Mouse (Mus musculus): ENCODE results near the gene Endov. TPM values are rescaled to one million over a fixed set of nuclear protein-coding genes. Genes with fewer than 3 reads are reported as not detected.

The Endov gene
- total and polyA plus RNA-seq, 2 experiments from 2014 or later = 16.9 to 42.8 TPM

DNA sequence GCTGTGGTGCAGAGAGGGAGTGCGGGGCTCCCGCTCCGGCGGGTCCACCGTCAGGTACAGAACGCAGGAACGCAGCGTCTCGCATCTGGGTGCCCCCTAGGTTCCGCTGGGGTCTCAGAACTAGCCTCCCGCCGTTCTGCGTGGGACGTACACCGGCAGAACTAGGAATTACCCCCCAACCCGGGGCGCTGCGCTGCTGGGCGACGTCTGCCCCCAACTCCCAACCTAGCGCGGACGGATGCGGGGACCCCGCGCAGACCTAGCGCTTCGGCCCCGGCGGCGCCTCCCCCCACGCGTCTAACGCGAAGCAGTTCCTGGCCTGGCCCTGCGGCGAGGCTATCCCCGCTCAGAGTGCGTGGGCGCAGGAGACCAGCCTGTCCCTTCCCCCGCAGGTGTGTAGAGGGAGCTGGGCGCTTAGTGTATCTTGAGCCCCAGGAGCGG lies 58.2 kb downstream of the Endov start:
- peak; percentile 13; the same call in 1 of the 2 replicates for ATAC-seq
- H3K27me3 ChIP-seq (ENCODE audit: insufficient read depth, low read length) = peaks cover 9% of the 10 kb centered on the region; the same call in 1 of the 2 replicates
- peaks cover 21% of the 10 kb centered on the region for H3K4me1 ChIP-seq (ENCODE audit: insufficient read depth)

DNA sequence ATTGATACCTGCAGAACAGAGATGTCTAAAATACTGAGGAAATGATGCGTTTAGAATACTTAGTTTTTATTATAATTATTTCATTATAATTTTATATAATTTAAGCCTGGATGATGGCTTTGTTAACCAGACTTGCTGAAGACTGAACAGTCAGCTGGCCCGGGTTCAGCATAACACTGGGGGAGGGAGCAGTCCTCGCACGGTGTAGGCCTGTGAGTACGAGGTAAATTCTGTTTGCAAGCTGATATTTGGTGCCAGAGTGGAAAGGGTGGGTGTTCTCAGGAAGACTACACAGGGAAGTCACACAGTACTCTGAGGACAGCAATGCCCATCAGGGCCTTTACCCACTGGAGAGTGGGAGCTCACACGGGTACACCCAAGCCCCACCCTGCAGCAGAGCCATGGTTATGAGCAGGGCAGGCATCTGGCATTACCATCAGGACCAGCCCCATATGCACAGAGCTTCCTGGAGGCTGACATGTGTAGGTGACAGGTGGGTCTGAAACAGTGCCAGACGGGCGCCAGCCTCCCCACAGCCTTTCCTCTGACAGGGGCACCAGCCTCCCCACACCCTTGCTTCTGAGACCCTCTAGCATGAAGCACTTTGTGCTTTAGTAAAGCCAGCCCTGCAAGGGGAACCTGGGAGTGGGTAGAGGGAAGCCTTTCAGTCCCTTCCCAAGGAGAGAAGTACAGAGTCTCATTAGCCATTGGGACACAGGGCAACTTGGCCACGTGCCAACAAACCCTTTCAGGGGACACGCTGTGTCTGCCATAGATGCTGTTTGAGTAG lies 59.6 kb downstream of the Endov start:
- no peak for ATAC-seq
- Histone ChIP-seq H3K9me3 (ENCODE audit: low read length) (no peaks in the 10 kb centered on the region), H3K9ac (no peak overlapping the region), H3K27me3 (ENCODE audit: insufficient read depth, low read length) (peaks cover 9% of the 10 kb centered on the region; the same call in 1 of the 2 replicates), H3K27ac (ENCODE audit: low read depth, low read length) (no peak overlapping the region), H3K4me3 (ENCODE audit: low read depth, low read length) (no peak overlapping the region), H3K4me1 (ENCODE audit: insufficient read depth) (peaks cover 20% of the 10 kb centered on the region), H3K4me2 (ENCODE audit: low read depth) (no peak overlapping the region), H3K36me3 (ENCODE audit: insufficient read depth) (no peaks in the 10 kb centered on the region)
- no peak for DNase-seq
- TF ChIP-seq CTCF (IDR thresholded peaks at IDR 0.05; ENCODE audit: low read depth) = no peak
- WGBS = 37% methylated on average over 10 of the region's 10 CpGs

More for the DNA sequence above, 58.2 kb downstream of the Endov start:
- Histone ChIP-seq H3K4me3 (ENCODE audit: low read depth, low read length) (peak overlapping the region; percentile 65), H3K4me2 (ENCODE audit: low read depth) (peak overlapping the region; percentile 99), H3K9ac (peak overlapping the region; percentile 69), H3K27ac (ENCODE audit: low read depth, low read length) (no peak overlapping the region), H3K9me3 (ENCODE audit: low read length) (no peaks in the 10 kb centered on the region), H3K36me3 (ENCODE audit: insufficient read depth) (no peaks in the 10 kb centered on the region)
- no peak for DNase-seq
- under 1% methylated on average over 43 of the region's 43 CpGs for whole genome bisulfite sequencing
- no peak for TF ChIP-seq CTCF (IDR thresholded peaks at IDR 0.05; ENCODE audit: low read depth)

DNA sequence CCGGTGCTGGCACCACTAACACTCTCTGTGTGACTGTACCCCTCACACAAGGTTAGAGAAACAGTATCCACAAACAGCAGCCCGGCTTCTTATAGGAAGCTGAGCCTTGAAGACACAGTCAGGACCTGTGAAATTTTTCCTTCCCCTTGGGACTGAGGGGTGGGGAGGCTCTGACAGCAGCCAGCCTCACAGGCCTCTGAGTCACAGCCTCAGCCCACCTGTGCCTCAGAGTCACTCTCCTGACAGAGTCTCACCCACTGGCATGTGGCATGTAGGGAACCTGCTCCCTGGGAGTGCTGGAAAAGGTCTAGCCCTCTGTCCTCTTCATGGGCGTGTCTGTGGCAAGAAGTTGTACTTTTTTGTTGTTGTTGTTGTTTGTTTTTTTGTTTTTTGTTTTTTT lies 60.3 kb downstream of the Endov start:
- no peak overlapping the region for H3K27ac ChIP-seq (ENCODE audit: low read depth, low read length)
- H3K27me3 ChIP-seq (ENCODE audit: insufficient read depth, low read length) = peaks cover 9% of the 10 kb centered on the region; the same call in 1 of the 2 replicates
- H3K4me3 ChIP-seq (ENCODE audit: low read depth, low read length) = no peak overlapping the region
- peaks cover 13% of the 10 kb centered on the region for H3K4me1 ChIP-seq (ENCODE audit: insufficient read depth)
- DNase-seq (no peak), ATAC-seq (no peak)
- H3K4me2 ChIP-seq (ENCODE audit: low read depth) = no peak overlapping the region
- no peak overlapping the region for H3K9ac ChIP-seq
- no peaks in the 10 kb centered on the region for H3K9me3 ChIP-seq (ENCODE audit: low read length)
- no peak for TF ChIP-seq CTCF (IDR thresholded peaks at IDR 0.05; ENCODE audit: low read depth)
- WGBS = 38% methylated on average over 3 of the region's 3 CpGs
- no peaks in the 10 kb centered on the region for H3K36me3 ChIP-seq (ENCODE audit: insufficient read depth)

DNA sequence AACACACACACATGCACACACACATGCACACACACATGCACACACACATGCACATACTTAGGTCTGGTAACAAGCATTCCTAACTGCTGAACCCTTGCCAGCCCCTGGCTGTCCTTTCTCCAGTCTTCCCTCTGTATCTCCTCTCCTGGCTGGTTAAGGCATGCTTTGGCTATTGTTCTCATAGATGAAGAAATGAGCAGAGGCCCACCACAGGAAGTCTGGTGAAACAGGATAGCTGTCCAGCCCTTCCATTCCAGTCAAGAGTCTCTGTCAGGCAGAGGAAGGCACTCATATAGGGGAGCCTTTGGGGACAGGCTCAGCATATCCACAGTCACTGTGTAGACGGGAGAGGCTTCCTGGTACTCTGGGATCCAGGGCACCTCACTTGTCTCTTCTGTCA lies 61.2 kb downstream of the Endov start:
- ATAC-seq = no peak
- H3K9ac ChIP-seq = no peak overlapping the region
- H3K27me3 ChIP-seq (ENCODE audit: insufficient read depth, low read length) = peaks cover 9% of the 10 kb centered on the region; the same call in 1 of the 2 replicates
- no peak overlapping the region for H3K4me3 ChIP-seq (ENCODE audit: low read depth, low read length)
- no peak for DNase-seq
- no peak overlapping the region for H3K27ac ChIP-seq (ENCODE audit: low read depth, low read length)
- TF ChIP-seq CTCF (IDR thresholded peaks at IDR 0.05; ENCODE audit: low read depth) = no peak
- H3K4me2 ChIP-seq (ENCODE audit: low read depth) = no peak overlapping the region
- no peaks in the 10 kb centered on the region for H3K9me3 ChIP-seq (ENCODE audit: low read length)
- WGBS = 58% methylated on average over 1 of the region's 1 CpGs
- H3K36me3 ChIP-seq (ENCODE audit: insufficient read depth) = no peaks in the 10 kb centered on the region
- H3K4me1 ChIP-seq (ENCODE audit: insufficient read depth) = peaks cover 12% of the 10 kb centered on the region

DNA sequence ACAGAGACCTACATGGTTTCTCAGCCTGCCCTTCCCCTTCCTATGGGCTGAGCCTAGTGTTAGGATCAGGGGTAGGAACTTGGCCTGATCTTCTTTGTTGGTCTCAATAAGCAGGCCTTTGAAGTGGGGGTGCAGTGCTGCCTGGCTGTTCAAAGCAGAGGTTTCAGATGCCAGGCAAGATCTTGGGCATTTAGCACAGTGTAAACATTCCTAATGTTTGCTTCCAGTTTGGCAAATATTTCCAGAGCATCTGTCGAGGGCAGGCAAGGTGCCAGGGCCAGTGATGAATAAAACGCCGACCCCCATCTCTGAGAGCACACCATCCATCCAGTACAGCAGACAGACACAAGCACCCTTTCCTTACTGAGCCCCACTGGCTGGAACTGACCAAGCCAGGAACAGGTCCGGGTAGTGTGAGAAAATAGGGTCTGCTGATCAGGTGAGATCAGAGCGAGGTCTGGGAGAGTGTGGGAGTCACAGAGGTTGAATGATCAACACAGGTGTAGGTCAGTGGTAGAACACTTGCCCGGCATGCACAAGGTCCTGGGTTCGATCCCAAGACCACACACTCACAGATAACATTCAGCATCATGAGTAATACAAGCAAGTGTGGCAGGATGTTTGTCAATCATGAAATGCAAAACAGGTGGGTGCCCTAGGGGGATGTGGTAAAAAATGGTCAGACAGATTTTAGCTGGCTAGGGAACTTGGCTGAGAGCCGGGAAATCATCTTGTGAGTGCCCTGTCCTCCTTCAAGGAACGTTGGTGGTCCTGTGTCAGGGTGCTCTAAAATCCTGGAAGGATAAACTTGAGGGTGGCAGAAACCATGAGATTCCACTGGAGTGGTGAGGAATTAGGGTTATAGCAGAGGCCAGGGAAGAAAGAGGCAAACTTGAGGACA lies 62.0 kb downstream of the Endov start:
- ATAC-seq = no peak
- no peak for TF ChIP-seq CTCF (IDR thresholded peaks at IDR 0.05; ENCODE audit: low read depth)
- Histone ChIP-seq H3K4me2 (ENCODE audit: low read depth) (no peak overlapping the region), H3K4me3 (ENCODE audit: low read depth, low read length) (no peak overlapping the region), H3K36me3 (ENCODE audit: insufficient read depth) (no peaks in the 10 kb centered on the region), H3K27ac (ENCODE audit: low read depth, low read length) (no peak overlapping the region), H3K27me3 (ENCODE audit: insufficient read depth, low read length) (peaks cover 9% of the 10 kb centered on the region; the same call in 1 of the 2 replicates), H3K9ac (no peak overlapping the region), H3K9me3 (ENCODE audit: low read length) (no peaks in the 10 kb centered on the region), H3K4me1 (ENCODE audit: insufficient read depth) (peaks cover 13% of the 10 kb centered on the region)
- no peak for DNase-seq
- 56% methylated on average over 9 of the region's 9 CpGs for WGBS

DNA sequence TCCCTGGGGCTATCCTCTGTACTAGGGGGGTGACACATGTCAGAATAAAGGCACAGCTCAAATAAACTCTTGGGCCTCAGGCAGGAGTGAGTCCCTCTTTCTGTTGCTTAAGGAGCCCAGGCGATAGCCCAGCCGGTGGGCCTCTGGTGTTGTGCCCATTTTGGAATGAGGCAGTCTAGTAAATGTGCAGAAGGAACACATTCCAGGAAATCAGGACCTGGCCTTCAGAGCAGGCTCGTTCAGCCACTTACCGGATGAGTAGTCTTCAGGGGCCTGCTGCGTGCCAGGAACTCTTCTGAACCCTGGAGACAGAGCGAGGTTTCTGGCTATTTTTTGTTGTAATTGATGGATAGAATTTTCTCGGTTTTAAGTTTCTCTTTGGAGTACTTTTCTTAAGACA lies 63.6 kb downstream of the Endov start:
- Histone ChIP-seq H3K9me3 (ENCODE audit: low read length) (no peaks in the 10 kb centered on the region), H3K27me3 (ENCODE audit: insufficient read depth, low read length) (peaks cover 5% of the 10 kb centered on the region; the same call in 1 of the 2 replicates), H3K36me3 (ENCODE audit: insufficient read depth) (no peaks in the 10 kb centered on the region), H3K9ac (no peak overlapping the region), H3K4me2 (ENCODE audit: low read depth) (no peak overlapping the region), H3K4me3 (ENCODE audit: low read depth, low read length) (no peak overlapping the region), H3K4me1 (ENCODE audit: insufficient read depth) (peaks cover 12% of the 10 kb centered on the region; the same call in 1 of the 2 replicates), H3K27ac (ENCODE audit: low read depth, low read length) (no peak overlapping the region)
- no peak for TF ChIP-seq CTCF (IDR thresholded peaks at IDR 0.05; ENCODE audit: low read depth)
- DNase-seq = no peak
- ATAC-seq = no peak
- 74% methylated on average over 7 of the region's 7 CpGs for WGBS

All from forebrain, postnatal 0 days (tissue).